Mouse (Mus musculus): ENCODE data around the gene Sem1. TPM values are rescaled to one million over a fixed set of nuclear protein-coding genes. Genes with fewer than 3 reads are reported as not detected.
"Not testable (repeated sequence)": the region's sequence is repeated elsewhere in the genome, so short reads cannot be mapped to it uniquely, and the experiment has no call there.

The Sem1 gene
- polyA plus RNA-seq, 1 experiment from 2014 or later: 110 TPM

- Histone ChIP-seq H3K27me3 (no peaks in the 10 kb centered on the region), H3K4me2 (no peak overlapping the region), H3K4me3 (replicated peaks) (no peak overlapping the region), H3K27ac (replicated peaks) (no peak overlapping the region), H3K36me3 (replicated peaks) (peaks cover 2% of the 10 kb centered on the region), H3K4me1 (replicated peaks) (peaks cover 13% of the 10 kb centered on the region; the same call in 1 of the 2 replicates), H3K9me3 (replicated peaks) (no peaks in the 10 kb centered on the region), H3K9ac (no peak overlapping the region)
- no peak for ATAC-seq (ENCODE audit: insufficient read depth)
- WGBS (ENCODE audit: insufficient replicate concordance): 81% methylated on average over 5 of the region's 5 CpGs
Measured at GRCm38 (mm10) chr6:6562716-6563115, 15.7 kb downstream of the Sem1 start.

GRCm38 (mm10) chr6:6557647-6558046 lies 20.8 kb downstream of the Sem1 start:
- H3K4me3 ChIP-seq (replicated peaks): no peak overlapping the region
- H3K27ac ChIP-seq (replicated peaks): no peak overlapping the region
- H3K4me1 ChIP-seq (replicated peaks): peaks cover 5% of the 10 kb centered on the region; the same call in 1 of the 2 replicates
- H3K36me3 ChIP-seq (replicated peaks): peaks cover 19% of the 10 kb centered on the region
- H3K9me3 ChIP-seq (replicated peaks): no peaks in the 10 kb centered on the region
- ATAC-seq (ENCODE audit: insufficient read depth): no peak
- no peak overlapping the region for H3K4me2 ChIP-seq
- WGBS (ENCODE audit: insufficient replicate concordance): 84% methylated on average over 1 of the region's 1 CpGs
- H3K9ac ChIP-seq: no peak overlapping the region
- no peaks in the 10 kb centered on the region for H3K27me3 ChIP-seq

GRCm38 (mm10) chr6:6552006-6552405 lies 26.5 kb downstream of the Sem1 start:
- 75% methylated on average over 6 of the region's 6 CpGs for WGBS (ENCODE audit: insufficient replicate concordance)
- no peak for ATAC-seq (ENCODE audit: insufficient read depth)

GRCm38 (mm10) chr6:6547997-6548396 lies 30.5 kb downstream of the Sem1 start:
- Histone ChIP-seq H3K27ac (replicated peaks) (no peak overlapping the region), H3K9me3 (replicated peaks) (no peaks in the 10 kb centered on the region), H3K4me2 (no peak overlapping the region), H3K27me3 (no peaks in the 10 kb centered on the region), H3K4me3 (replicated peaks) (no peak overlapping the region), H3K4me1 (replicated peaks) (no peaks in the 10 kb centered on the region), H3K36me3 (replicated peaks) (no peaks in the 10 kb centered on the region), H3K9ac (no peak overlapping the region)
- no peak for ATAC-seq (ENCODE audit: insufficient read depth)
- WGBS (ENCODE audit: insufficient replicate concordance): 54% methylated on average over 5 of the region's 5 CpGs

More at GRCm38 (mm10) chr6:6552006-6552405, 26.5 kb downstream of the Sem1 start:
- Histone ChIP-seq H3K9me3 (replicated peaks) (no peaks in the 10 kb centered on the region), H3K4me2 (no peak overlapping the region), H3K27me3 (no peaks in the 10 kb centered on the region), H3K4me3 (replicated peaks) (no peak overlapping the region), H3K27ac (replicated peaks) (no peak overlapping the region), H3K9ac (no peak overlapping the region), H3K4me1 (replicated peaks) (no peaks in the 10 kb centered on the region), H3K36me3 (replicated peaks) (peaks cover 16% of the 10 kb centered on the region)

GRCm38 (mm10) chr6:6544255-6544645 lies 34.2 kb downstream of the Sem1 start:
- no peaks in the 10 kb centered on the region for H3K27me3 ChIP-seq
- H3K27ac ChIP-seq (replicated peaks): no peak overlapping the region
- H3K9ac ChIP-seq: no peak overlapping the region
- H3K36me3 ChIP-seq (replicated peaks): no peaks in the 10 kb centered on the region
- no peak for ATAC-seq (ENCODE audit: insufficient read depth)
- no peak overlapping the region for H3K4me2 ChIP-seq
- no peaks in the 10 kb centered on the region for H3K4me1 ChIP-seq (replicated peaks)
- H3K9me3 ChIP-seq (replicated peaks): no peaks in the 10 kb centered on the region
- WGBS (ENCODE audit: insufficient replicate concordance): 58% methylated on average over 4 of the region's 4 CpGs
- H3K4me3 ChIP-seq (replicated peaks): no peak overlapping the region

- H3K4me3 ChIP-seq (replicated peaks): no peak overlapping the region
- H3K9me3 ChIP-seq (replicated peaks): no peaks in the 10 kb centered on the region
- H3K27me3 ChIP-seq: no peaks in the 10 kb centered on the region
- H3K4me1 ChIP-seq (replicated peaks): no peaks in the 10 kb centered on the region
- ATAC-seq (ENCODE audit: insufficient read depth): no peak
- no peak overlapping the region for H3K9ac ChIP-seq
- no peak overlapping the region for H3K27ac ChIP-seq (replicated peaks)
- H3K36me3 ChIP-seq (replicated peaks): no peaks in the 10 kb centered on the region
- H3K4me2 ChIP-seq: no peak overlapping the region
- WGBS (ENCODE audit: insufficient replicate concordance): 72% methylated on average over 9 of the region's 9 CpGs
Measured at GRCm38 (mm10) chr6:6543606-6544254, 34.7 kb downstream of the Sem1 start.

GRCm38 (mm10) chr6:6542133-6542532 lies 36.3 kb downstream of the Sem1 start:
- Histone ChIP-seq H3K9ac (no peak overlapping the region), H3K27me3 (no peaks in the 10 kb centered on the region), H3K4me2 (no peak overlapping the region), H3K4me1 (replicated peaks) (no peaks in the 10 kb centered on the region), H3K4me3 (replicated peaks) (no peak overlapping the region), H3K9me3 (replicated peaks) (no peaks in the 10 kb centered on the region), H3K27ac (replicated peaks) (no peak overlapping the region), H3K36me3 (replicated peaks) (no peaks in the 10 kb centered on the region)
- ATAC-seq (ENCODE audit: insufficient read depth): no peak

GRCm38 (mm10) chr6:6536781-6537466 lies 41.5 kb downstream of the Sem1 start:
- H3K4me3 ChIP-seq (replicated peaks): no peak overlapping the region
- H3K27ac ChIP-seq (replicated peaks): no peak overlapping the region
- no peaks in the 10 kb centered on the region for H3K27me3 ChIP-seq
- no peak for ATAC-seq (ENCODE audit: insufficient read depth)
- no peak overlapping the region for H3K9ac ChIP-seq
- H3K9me3 ChIP-seq (replicated peaks): no peaks in the 10 kb centered on the region
- 62% methylated on average over 5 of the region's 5 CpGs for WGBS (ENCODE audit: insufficient replicate concordance)
- H3K36me3 ChIP-seq (replicated peaks): no peaks in the 10 kb centered on the region
- H3K4me2 ChIP-seq: no peak overlapping the region
- H3K4me1 ChIP-seq (replicated peaks): no peaks in the 10 kb centered on the region

- not testable (repeated sequence) for H3K9ac ChIP-seq; H3K27ac ChIP-seq (replicated peaks); H3K27me3 ChIP-seq; ATAC-seq (ENCODE audit: insufficient read depth); H3K4me3 ChIP-seq (replicated peaks); H3K4me2 ChIP-seq; H3K9me3 ChIP-seq (replicated peaks); H3K36me3 ChIP-seq (replicated peaks); H3K4me1 ChIP-seq (replicated peaks)
- WGBS (ENCODE audit: insufficient replicate concordance): 75% methylated on average over 5 of the region's 5 CpGs
Measured at GRCm38 (mm10) chr6:6536359-6536758, 42.1 kb downstream of the Sem1 start.

All from liver, embryonic 15.5 days (tissue).